Mouse (Mus musculus): Measurements from ENCODE around the gene Prkce.

Gene Prkce

GRCm38 (mm10) chr17:86167320-86168230 lies at the start of gene Prkce:
Gene Prkce, plus strand, starts transcription at chr17:86167785.
- DNase-seq (ENCODE audit: low read depth, low spot score): peak; percentile 86

GRCm38 (mm10) chr17:86123146-86123545 lies 44.4 kb upstream of the Prkce start:
- no peak for DNase-seq (ENCODE audit: low read depth, low spot score)

- DNase-seq (ENCODE audit: low read depth, low spot score): no peak
Observed at GRCm38 (mm10) chr17:86125908-86126307, 41.7 kb upstream of the Prkce start.

GRCm38 (mm10) chr17:86128198-86128597 lies 39.4 kb upstream of the Prkce start:
- DNase-seq (ENCODE audit: low read depth, low spot score): no peak

GRCm38 (mm10) chr17:86132534-86132933 lies 35.1 kb upstream of the Prkce start:
- DNase-seq (ENCODE audit: low read depth, low spot score): peak; percentile 49

- no peak for DNase-seq (ENCODE audit: low read depth, low spot score)
Observed at GRCm38 (mm10) chr17:86134461-86134860, 33.1 kb upstream of the Prkce start.

- DNase-seq (ENCODE audit: low read depth, low spot score): peak; percentile 22
Observed at GRCm38 (mm10) chr17:86135835-86136234, 31.8 kb upstream of the Prkce start.

GRCm38 (mm10) chr17:86144537-86145078 lies 23.0 kb upstream of the Prkce start:
- peak; percentile 45 for DNase-seq (ENCODE audit: low read depth, low spot score)

- DNase-seq (ENCODE audit: low read depth, low spot score): peak; percentile 96
Observed at GRCm38 (mm10) chr17:86145079-86145951, 22.3 kb upstream of the Prkce start, which contains the start of gene Srbd1. Gene Srbd1, minus strand, starts transcription at chr17:86145175.

- no peak for DNase-seq (ENCODE audit: low read depth, low spot score)
Observed at GRCm38 (mm10) chr17:86149726-86150125, 17.9 kb upstream of the Prkce start.

- DNase-seq (ENCODE audit: low read depth, low spot score): peak; percentile 96
Observed at GRCm38 (mm10) chr17:86150867-86151348, 16.7 kb upstream of the Prkce start.

GRCm38 (mm10) chr17:86156999-86157398 lies 10.6 kb upstream of the Prkce start:
- peak; percentile 37 for DNase-seq (ENCODE audit: low read depth, low spot score)

GRCm38 (mm10) chr17:86162672-86163071 lies 4.9 kb upstream of the Prkce start:
- no peak for DNase-seq (ENCODE audit: low read depth, low spot score)

- DNase-seq (ENCODE audit: low read depth, low spot score): peak; percentile 39
Observed at GRCm38 (mm10) chr17:86164416-86164815, 3.2 kb upstream of the Prkce start.

- no peak for DNase-seq (ENCODE audit: low read depth, low spot score)
Observed at GRCm38 (mm10) chr17:86166051-86166566, 1.5 kb upstream of the Prkce start.

GRCm38 (mm10) chr17:86166567-86167319 lies 842 bp upstream of the Prkce start:
- peak; percentile 79 for DNase-seq (ENCODE audit: low read depth, low spot score)

- no peak for DNase-seq (ENCODE audit: low read depth, low spot score)
Observed at GRCm38 (mm10) chr17:86168231-86168981, 821 bp downstream of the Prkce start.

- DNase-seq (ENCODE audit: low read depth, low spot score): no peak
Observed at GRCm38 (mm10) chr17:86169092-86169491, 1.5 kb downstream of the Prkce start.

GRCm38 (mm10) chr17:86170164-86170958 lies 2.8 kb downstream of the Prkce start:
- DNase-seq (ENCODE audit: low read depth, low spot score): no peak

Measured in 3T3-L1 (cell line).